Mouse (Mus musculus) gastrocnemius, postnatal 10 days (tissue): ENCODE measurements at regions not wholly inside any gene's neighbourhood (a gene's known extent, or its start where the extent isn't known, plus 50 kb on each side); places are given as distances from the start of the nearest gene placed in this dataset.

ENCODE experiments used
- DNase-seq: peaks from one replicate; pipeline ENCODE4 v3.0.0; 2021; ENCODE audit warnings: mixed read lengths

DNA sequence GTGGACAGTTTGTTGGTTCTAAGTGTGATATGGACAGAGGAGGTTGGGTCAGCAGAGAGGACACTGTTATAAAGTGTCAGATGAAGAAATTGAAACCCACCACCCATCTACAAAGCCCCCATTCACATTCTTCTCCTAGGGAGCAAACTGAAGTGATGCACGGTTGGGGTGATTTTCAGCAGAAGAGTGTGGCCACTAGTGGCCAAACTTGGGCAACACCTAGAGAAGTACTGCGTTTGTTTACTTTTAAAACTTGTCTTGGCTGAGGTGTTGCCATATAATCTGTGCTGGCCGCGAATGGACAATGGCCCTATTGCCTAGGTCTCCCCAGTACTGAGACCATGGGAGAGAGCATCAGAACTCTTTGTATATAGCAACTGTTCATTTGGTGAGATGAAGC lies 150.8 kb upstream of the Cox10 start:
- DNase-seq, result no peak

DNA sequence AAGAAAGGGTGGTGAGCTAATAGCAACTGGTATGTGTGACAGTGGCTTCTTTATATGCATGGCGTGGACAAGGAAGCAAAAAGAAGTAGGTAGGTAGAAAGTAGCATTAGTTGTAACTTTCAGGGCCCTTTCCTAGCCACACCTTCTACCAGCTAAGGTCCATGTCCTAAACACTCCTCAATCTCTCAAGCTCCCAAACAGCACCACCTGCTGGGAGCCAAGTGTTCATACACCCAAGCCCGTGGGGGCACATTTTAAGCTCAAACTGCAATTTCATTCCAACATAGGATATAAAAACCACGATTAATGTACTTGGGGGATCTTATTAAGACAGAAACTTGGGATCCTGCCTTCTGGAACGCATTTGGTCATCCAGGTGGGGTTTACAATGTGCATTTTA lies 141.6 kb upstream of the Cox10 start:
- DNase-seq, result no peak

DNA sequence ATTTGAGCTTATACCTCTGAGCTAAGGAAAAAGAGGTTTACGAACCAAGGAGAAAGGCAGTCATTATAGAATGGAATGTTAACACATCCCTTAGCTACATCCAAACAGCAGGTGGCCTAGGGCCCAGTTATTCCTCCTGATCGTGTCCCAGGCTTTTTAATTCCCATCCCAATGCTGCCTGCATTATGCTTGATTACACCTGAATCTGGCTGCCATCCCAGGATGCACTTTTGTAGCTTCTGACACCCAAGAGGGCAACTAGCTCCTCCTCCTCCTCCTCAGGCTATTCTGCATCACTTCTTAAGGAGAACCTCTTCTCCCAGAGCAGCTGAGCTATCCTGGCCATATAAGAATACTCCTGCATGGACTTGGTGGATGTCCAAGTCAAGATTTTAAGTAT lies 137.9 kb upstream of the Cox10 start:
- DNase-seq, result no peak

DNA sequence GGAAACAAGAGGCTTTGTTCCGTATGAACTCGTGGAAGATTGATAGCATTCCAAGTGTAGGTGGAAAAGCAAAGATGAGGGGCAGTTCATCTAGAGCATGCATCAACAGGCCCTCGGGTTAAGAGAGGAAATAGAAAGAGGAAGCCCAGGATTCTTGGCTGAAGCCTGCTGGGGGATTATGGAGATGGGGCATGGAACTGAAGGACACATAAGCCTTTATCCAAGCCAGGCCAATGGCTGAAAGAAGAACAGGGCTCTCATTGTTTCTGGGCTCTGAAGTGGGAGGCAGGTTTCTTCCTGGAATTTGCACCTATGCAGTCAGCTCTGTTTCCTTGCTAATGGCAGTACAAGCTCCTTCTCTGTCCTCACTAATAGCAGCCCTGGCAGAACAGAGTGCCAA lies 131.6 kb upstream of the Cox10 start:
- no peak for DNase-seq

DNA sequence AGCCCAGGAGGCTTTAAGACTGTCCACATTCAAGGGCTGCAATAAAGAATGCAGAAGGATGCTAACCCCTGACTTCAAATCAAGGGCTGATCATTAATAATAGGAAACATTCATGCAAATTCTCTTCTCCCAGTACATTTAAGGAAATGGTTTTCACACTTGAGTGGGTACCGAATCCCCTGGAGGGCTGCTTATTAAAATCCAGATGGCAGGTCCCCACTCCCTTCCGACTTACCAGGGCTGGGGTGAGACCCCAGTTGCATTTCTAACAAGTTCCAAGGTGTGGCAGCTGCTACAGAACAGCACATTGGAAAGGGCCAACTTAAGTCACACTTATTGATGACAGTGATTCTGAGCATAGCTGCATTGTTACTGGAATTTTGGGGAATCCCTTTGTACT lies 129.0 kb upstream of the Cox10 start:
- DNase-seq, result no peak

DNA sequence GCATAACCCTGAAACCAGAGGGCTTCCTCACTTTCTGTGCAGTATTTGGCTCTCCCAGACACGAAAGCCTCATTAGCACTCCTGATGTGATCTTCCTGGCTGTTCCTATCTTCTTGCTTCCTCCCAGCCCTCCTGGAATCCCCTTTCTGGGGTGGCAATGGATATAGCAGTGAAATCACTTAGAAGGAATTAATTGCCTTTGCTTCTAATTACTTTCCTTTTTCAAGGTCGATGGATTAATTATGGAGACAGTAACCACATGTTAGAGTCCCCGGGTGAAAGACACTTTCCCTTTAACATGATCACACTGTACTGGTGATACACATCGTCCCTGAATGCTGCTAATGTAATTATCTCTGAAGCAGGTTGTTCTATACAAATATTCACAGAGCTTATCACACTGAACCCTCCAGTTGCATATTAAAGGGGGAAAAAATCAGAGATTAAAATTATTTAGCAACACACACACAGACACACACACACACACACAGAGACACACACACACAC lies 128.1 kb upstream of the Cox10 start:
- no peak for DNase-seq

DNA sequence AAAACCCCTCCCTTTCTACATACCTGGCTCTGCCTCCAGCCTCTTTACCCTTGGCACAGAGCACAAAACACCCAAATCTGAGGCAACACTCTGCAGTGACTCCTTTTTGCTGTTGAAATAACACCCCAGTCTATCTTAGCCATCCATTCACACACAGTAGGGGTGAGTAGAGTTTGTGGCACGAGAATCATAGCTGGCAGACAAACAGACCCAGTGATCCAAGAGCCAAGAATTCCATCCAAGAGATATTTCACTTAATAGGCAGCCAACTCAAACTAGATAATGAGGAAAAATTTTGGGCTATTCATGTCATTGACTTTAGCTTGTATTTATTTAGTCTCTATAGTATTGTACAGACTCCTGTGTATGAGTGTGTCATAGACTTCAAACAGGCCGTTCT lies 126.9 kb upstream of the Cox10 start:
- no peak for DNase-seq

DNA sequence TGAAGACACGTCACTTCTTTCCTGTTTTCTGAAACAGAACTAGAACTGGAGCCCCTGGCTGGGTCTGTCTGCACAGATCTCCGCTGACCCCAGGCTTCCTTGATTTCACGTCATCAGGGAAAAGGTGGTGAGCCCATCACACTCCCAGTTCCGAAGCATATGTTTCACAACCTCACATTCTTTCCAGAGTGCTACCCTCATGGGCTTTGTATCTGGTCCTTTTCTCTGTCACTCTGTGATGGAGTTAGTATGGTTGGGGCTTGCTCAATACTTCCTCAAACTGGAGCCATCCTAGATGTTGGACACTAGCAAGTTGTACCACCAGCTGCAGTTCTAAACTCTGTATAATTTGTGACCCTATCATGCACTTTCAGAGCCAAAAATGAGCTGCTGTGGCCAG lies 125.8 kb upstream of the Cox10 start:
- no peak for DNase-seq

DNA sequence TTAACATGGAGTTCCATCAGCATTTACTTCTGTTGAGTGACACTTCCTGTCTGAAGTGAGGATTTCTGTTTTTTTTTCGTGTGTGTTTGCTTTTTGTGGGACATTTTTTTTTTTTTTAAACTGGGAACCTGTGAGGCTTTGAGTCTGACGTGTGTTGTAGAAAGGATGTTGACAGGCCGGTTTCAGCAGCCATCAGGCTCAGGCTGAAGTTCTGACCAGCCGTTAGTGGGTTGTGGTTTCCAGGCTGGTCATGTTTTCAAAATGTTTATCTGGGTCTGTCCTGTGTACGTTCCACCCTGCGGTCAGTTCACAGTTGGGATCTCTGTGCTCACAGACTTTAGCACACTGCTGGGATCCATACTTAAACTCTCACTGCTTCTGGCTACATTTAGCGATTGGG lies 125.0 kb upstream of the Cox10 start:
- DNase-seq, result no peak

DNA sequence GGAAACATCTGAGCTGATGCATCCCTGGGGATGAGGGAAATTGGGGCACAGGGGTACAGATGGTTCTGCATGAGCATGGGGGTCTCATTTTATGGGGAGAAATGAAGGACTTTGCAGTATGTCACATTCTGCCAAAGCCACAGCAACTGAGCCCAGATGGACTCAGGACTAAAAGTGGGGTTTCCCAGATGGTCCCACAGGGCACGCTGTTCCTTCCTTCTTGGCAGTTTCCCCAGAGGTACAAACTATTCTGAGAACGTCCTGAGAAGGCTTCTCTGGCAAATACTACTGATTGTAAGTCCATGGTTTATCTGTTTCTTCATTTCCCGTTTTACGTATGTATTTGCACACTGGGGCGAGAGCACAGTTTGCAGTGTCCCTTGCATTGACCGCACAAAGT lies 121.6 kb upstream of the Cox10 start:
- no peak for DNase-seq

DNA sequence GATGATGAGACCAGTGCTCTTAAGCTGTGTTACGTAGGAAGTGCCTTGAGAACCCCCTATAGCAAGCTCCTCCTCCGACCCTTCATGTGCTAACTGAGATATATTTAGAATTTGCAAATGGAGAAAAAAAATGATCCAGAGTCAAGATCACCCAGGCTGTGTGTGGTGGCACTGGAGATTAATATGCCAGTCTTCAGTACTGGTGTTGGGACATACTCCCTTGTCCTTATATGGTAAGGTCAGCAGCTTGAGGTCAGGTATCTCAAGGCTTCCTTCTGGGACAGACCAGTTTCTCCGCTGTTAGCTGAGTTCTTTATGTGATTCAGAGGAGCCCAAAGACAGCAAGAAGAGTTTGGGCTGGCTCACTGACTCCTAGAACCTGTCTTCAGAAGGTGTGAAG lies 116.0 kb upstream of the Cox10 start:
- DNase-seq, result no peak

DNA sequence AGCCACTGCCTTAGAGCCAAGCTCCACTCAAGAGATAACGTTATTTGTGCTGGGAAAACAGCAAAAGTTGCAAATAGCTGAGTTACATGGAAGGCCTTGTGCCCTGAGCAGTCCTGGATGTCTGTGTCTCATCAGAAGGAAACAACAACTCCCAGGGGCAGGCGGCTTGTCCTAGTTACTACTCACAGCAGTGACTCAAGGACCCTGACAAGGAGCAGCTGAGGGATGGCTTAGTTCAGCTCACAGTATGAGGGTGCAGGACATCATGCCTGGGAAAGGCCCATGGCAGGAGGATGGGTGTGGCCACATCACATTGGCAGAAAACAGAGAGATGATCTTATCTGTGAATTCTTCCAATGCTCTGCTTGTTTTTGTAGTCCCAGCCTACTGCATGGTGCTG lies 109.4 kb upstream of the Cox10 start:
- no peak for DNase-seq

DNA sequence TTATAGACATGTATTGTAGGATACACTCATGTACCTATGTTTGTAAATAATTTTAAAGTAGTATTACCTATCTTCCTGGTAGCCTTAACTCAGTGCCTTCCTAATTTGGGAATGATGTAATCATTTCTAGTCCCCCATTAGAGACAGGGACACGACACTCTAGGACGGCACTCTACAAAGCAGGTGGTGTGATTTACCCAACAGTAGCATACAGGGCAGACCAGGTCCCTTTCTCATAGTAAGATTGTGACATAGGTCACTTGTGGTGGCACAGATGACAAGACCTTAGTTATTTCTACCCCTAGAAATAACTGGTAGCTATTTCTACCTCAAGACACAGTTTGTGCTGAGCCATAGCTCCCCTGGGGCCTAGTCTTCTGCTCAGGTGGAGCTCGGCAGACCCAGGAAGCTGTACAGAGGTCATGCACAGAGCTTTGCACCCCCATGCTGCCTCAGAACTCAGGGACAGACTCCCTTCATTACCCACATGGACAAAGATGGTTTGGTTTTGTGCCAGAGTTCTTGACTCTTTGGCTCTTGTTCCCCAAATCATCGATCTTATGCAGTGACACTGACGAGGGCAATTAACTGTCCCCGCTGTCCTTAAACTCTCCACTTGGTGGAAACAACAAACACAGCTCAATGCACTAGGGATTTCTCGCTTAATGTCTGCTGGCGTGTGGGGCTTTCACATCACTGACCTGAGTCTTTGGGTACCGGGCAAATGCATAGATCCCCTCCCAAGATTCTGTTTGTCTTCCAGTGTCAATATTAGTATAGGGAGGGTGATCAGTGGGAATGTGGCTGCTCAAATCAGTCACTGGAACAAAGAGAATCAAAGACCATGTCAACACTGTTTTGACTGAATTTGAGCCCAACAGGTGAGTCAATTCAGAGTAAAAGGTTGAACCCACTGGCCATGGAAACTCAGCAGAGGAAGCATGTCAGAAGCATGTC lies 108.5 kb upstream of the Cox10 start:
- DNase-seq, result no peak

DNA sequence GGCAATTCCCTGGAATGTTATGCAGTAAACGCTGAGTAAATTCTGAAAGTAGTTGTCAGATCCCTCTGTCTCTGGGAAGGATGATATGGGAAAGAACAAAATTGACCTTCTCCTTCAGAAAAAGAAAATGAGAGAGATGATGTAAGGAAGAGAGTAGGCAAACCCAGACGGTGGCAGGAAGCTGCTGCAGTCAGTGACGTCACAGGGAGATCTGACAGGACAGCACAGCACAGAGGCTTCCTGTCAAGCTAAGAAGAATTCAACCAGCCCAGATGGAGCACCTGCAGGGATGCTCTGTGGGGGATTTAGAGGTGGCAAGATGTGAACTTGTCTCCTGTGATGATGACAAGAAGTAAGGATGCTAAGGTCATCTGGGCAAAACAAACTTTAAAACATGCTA lies 107.7 kb upstream of the Cox10 start:
- DNase-seq, result no peak

DNA sequence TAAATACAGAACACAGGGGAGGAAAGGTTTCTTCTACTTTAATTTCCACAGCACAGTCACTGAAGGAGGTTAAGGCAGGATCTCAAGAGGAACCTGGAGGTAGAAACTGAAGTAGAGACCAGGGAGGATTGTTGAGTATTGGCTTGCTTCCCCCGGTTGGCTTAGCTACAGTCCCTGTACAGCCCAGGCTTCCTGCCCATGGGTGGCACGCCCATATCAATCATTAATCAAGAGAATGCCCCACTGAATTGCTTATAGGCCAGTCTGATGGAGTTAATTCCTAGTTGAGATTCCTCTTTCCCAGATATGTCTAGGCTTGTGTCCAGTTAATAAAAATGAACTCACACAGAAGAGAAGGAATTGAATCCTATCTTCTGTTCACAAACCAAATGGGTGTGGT lies 107.3 kb upstream of the Cox10 start:
- no peak for DNase-seq

DNA sequence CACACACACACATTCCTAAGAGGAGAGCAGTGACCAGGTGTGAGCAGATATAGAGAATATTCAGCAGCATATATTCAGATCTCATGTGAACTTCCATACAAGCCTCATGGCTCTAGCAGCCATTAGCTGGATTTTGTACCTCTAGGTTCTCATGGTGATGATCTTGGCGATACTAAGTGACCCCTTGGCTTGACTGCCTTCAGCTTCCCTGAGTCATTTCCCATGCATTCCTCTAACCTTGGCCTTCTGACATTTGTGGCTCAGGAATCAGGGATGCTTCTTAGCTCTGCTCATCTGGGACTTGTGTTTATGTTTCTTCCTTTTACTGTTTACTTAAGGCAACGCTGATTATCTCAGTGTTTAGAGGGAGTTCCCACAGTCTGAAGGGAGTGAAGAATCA lies 100.8 kb upstream of the Cox10 start:
- no peak for DNase-seq

DNA sequence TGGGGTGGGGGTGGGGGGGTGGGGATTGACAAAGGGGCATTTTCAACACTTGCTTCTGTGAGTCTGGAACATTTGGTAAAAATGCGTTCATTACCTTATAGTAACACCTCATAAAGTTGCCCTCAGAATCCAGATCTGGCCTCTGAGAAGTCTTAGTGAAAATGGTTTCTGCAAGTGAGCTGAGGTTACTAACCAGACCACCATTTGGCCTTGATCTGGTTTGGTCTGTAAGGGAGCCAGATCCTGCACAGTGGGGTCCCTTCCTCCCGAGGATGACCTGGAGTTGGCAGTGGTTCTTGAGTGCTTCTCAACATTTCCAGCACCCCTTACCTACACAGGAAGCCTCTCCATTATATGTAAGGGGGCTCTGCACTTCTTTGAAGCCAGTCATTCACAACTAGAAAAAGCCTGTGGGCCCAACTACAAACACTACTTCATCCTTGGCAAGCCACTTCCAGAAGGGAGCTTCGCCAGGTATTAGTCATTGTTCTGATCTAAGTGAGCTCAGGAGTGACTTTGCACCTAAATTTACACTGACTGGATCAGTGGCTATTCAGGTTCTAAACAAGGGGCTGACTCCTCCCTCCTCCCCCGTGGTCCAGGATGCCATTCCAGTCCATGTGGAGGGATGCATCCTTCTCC lies 94.3 kb upstream of the Cox10 start:
- no peak for DNase-seq

DNA sequence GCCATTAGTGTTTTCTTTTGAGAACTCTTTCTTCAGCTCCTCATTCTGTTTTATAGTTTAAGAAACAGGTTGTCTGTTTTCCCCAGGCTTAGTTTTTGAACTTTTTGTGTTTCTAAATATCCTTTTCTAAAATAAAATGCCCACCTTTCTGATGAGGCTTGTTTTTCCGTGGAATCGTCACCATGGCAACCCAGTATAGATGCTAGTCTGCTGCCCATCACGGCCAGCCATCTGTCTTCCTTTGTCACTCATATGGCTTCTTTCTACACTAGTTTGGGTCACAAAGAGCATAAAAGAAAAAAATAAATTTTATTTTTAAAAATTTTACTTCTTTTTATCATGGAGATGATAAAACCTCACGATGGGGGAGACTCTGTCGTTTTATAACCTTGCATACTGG lies 93.7 kb upstream of the Cox10 start:
- DNase-seq, result no peak

DNA sequence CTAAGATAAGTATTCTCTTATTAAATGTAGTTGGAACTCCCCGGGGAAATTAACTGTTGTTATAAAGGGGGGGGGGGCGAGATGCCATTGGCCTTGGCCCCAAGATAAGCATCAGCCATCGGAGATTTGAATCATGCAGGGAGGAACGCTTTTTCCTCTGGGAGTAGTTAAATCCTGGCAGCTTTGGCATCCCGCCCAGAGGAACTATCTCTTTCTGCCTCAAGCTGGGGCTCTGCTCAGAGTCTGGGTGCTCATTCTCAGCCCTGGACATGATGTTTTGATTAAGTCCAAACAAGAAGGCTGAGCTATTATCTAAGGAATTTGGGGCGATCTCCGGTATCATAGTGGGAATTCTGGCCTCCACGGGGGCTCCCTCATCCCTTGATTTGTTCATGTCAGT lies 89.4 kb upstream of the Cox10 start:
- DNase-seq, result peak; percentile 24

DNA sequence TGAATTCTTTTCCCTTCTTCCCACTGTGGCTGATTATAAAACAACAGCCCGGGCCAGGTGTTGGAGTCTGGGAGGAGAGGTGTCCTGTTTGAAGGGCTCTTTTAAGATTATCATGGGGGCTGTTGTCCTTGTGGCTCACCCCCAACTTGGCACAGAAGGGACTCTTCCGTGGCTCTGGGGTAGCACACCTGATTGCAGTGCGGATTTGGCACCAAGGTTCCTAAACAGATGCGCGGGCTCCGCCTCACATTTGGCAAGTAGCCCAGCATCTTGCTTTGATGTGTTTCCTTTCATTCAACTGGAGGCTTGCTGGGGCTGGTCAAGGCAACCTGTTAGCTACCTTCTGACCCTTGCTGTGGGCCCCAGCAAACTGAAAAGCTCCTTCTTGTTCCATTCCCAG lies 85.5 kb upstream of the Cox10 start:
- DNase-seq, result no peak

DNA sequence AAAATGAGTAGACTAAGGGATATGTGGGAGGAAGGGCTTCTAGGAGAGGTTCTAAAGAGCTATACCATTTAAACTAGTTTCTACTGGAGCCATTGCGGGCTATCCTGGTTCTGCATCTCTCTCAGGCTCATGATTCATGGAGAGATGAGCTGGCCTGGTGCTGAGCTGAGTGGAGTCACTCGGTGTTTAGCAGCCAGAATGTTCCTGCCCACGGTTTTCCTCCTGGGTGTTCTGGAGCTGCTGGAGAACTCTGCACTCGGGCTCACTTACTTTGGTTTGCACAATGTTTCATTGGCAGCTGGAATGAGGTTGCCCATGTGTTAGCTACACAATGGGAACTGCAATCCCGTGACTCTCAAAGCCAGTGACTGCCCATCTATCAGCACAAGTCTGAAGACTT lies 79.0 kb upstream of the Cox10 start:
- no peak for DNase-seq

DNA sequence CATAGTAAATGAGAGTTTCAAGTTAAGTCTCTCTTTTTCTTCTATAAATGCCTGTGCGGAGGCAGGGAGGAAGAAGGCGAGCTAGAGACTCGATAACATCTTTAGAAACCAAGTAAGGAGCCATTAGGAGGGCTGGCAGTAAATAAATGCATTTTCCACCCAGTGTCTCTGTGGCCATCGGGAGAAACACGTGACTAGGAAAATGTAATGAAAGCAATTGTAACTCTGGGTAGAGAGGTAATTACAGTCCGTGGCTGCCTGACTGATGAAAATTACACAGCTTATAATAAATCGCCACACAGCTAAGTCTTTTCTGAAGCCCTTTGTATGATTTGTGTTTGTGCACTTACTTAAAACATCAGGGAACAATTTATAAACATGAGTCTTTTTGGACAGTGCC lies 77.4 kb upstream of the Cox10 start:
- DNase-seq, result no peak

DNA sequence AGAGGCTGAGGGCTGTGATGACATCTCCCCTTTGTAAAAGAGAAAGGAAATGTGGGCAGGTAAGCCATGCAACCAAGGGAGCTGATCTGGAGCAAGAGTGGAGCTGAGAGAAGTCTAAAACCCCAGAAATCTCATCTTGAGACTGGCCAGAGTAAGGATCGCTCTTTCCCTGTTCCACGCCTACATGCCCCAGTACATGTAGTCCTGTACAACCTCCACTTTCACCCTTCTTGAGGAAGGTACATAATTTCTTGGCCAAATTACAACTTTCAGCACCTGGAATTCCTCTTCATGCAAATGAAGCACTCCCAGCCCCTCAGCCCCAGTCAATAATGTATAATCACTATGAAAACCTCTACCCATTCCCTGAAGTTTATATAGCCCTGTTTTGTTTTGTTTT lies 60.2 kb upstream of the Cox10 start:
- DNase-seq, result no peak

DNA sequence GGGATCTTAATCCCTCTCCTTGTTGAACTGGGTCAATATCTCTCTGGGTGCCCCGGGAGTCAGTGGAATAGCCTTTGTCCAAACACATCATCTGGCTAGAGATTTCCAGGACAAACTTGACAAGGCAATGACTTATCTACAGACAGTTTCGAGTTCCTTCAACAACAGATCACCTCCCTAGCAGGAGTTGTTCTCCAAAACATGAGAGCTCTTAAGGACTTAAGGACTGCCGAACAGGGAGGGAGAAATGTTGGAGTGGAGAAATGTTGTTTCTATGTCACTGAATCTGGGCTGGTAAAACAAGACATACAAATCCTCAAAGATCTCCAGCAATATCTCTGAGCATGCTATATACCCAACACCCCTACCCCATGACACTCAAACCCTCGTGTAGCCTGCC lies 59.7 kb upstream of the Cox10 start:
- DNase-seq, result no peak
